Comparison of ENCODE assay signal across 13 mouse cellular contexts in genomic region chr16:4032341-4032748, GRCm38 (mm10). TPM values are rescaled to one million over a fixed set of nuclear protein-coding genes. Genes with fewer than 3 reads are reported as not detected.
DNase-seq lines count a peak whose midpoint lies in the region; ATAC-seq and TF ChIP-seq lines count a peak whose summit lies in the region.
"Had no signal": no experiment of that assay in that cellular context is flagged by ENCODE, and none has a peak within 500 bp of the region (broad histone marks: within the 10 kb centered on the region; RNA-seq: fewer than 3 reads in every experiment).

No protein-coding gene starts in this region.

- no peak for ATAC-seq in kidney, embryonic 16.5 days (ENCODE audit: low FRiP score, low TSS enrichment)
- ATAC-seq in forebrain, postnatal 0 days, result no peak
- ATAC-seq: hindbrain, embryonic 16.5 days had no signal

- H3K9ac ChIP-seq in kidney, embryonic 16.5 days (replicated peaks; ENCODE audit: low read length), result no peak overlapping the region
- H3K9ac ChIP-seq in forebrain, postnatal 0 days, result no peak overlapping the region
- H3K9ac ChIP-seq: heart, embryonic 15.5 days had no signal

- H3K4me1 ChIP-seq in kidney, embryonic 16.5 days (ENCODE audit: insufficient read depth, low read length), result peaks cover 17% of the 10 kb centered on the region
- H3K4me1 ChIP-seq in forebrain, postnatal 0 days (ENCODE audit: insufficient read depth), result no peaks in the 10 kb centered on the region
- H3K4me1 ChIP-seq: heart, embryonic 15.5 days had no signal

- DNase-seq in kidney, postnatal 4 days, result no peak
- peak; percentile 55 for DNase-seq in adrenal gland, postnatal 10 days
- DNase-seq in liver, result peak; percentile 44
- DNase-seq in forebrain, postnatal 0 days, result no peak
- DNase-seq in retina, embryonic 14.5 days (ENCODE audit: low spot score), result no peak
- no peak for DNase-seq in embryo, embryonic 10.5 days (ENCODE audit: low spot score)
- DNase-seq: right cerebral cortex, adult 18-20 months; thymus, postnatal 14 days had no signal

- H3K79me2 ChIP-seq in myocyte (ENCODE audit: control insufficient read depth, insufficient read depth), result no peaks in the 10 kb centered on the region

- peak overlapping the region; percentile 78 for H3K27ac ChIP-seq in kidney, embryonic 16.5 days (ENCODE audit: low read length)
- H3K27ac ChIP-seq in forebrain, postnatal 0 days (ENCODE audit: low read depth, low read length), result no peak overlapping the region
- H3K27ac ChIP-seq: heart, embryonic 15.5 days had no signal

- H3K27me3 ChIP-seq in kidney, embryonic 16.5 days (ENCODE audit: insufficient read depth, low read length), result no peaks in the 10 kb centered on the region
- no peaks in the 10 kb centered on the region for H3K27me3 ChIP-seq in myocyte (ENCODE audit: control insufficient read depth, insufficient read depth, insufficient read length)
- no peaks in the 10 kb centered on the region for H3K27me3 ChIP-seq in forebrain, postnatal 0 days (ENCODE audit: insufficient read depth, low read length)
- H3K27me3 ChIP-seq: heart, embryonic 15.5 days had no signal

- no peak overlapping the region for H3ac ChIP-seq in myocyte (ENCODE audit: control insufficient read depth, insufficient read length)

- 74% methylated on average over 6 of the region's 6 CpGs for WGBS in kidney, embryonic 16.5 days
- WGBS in forebrain, postnatal 0 days, result 91% methylated on average over 6 of the region's 6 CpGs

- no peak for TF ChIP-seq POLR2A in myocyte (IDR thresholded peaks at IDR 0.05; ENCODE audit: insufficient read length, low read depth)

- peaks cover 3% of the 10 kb centered on the region; the same call in 1 of the 2 replicates for H3K9me3 ChIP-seq in kidney, embryonic 16.5 days (ENCODE audit: low read length)
- H3K9me3 ChIP-seq in forebrain, postnatal 0 days (ENCODE audit: low read length), result no peaks in the 10 kb centered on the region
- H3K9me3 ChIP-seq: heart, embryonic 15.5 days had no signal

- no peak for TF ChIP-seq CTCF in forebrain, postnatal 0 days (IDR thresholded peaks at IDR 0.05; ENCODE audit: low read depth)

- H3K4me2 ChIP-seq in kidney, embryonic 16.5 days (replicated peaks; ENCODE audit: low read depth, low read length), result no peak overlapping the region
- H3K4me2 ChIP-seq in myocyte (ENCODE audit: low read depth), result no peak overlapping the region
- H3K4me2 ChIP-seq in forebrain, postnatal 0 days (ENCODE audit: low read depth), result no peak overlapping the region
- H3K4me2 ChIP-seq: heart, embryonic 15.5 days had no signal

- no peak overlapping the region for H3K4me3 ChIP-seq in kidney, embryonic 16.5 days (ENCODE audit: low read length)
- H3K4me3 ChIP-seq in myocyte, result no peak overlapping the region
- no peak overlapping the region for H3K4me3 ChIP-seq in forebrain, postnatal 0 days (ENCODE audit: low read depth, low read length)
- H3K4me3 ChIP-seq: heart, embryonic 15.5 days had no signal

- H3K36me3 ChIP-seq in kidney, embryonic 16.5 days (ENCODE audit: insufficient read depth, low read length), result peaks cover 8% of the 10 kb centered on the region
- H3K36me3 ChIP-seq in myocyte (ENCODE audit: control insufficient read depth, insufficient read depth), result no peaks in the 10 kb centered on the region
- peaks cover 6% of the 10 kb centered on the region for H3K36me3 ChIP-seq in forebrain, postnatal 0 days (ENCODE audit: insufficient read depth)

TF ChIP-seq in myocyte, 11 proteins besides CTCF, POLR2A, EP300 and RAD21:
- TF ChIP-seq TCF12 (IDR thresholded peaks at IDR 0.05; ENCODE audit: insufficient read depth, poor library complexity, severe bottlenecking) (no peak), MYOD1 (IDR thresholded peaks at IDR 0.05; ENCODE audit: control insufficient read depth in 1 of 3, insufficient read length in 2 of 3, low read depth in 2 of 3) (peak in 1 of 3 experiments; percentile 25), USF1 (IDR thresholded peaks at IDR 0.05; ENCODE audit: low read depth) (no peak), POLR2AphosphoS2 (IDR thresholded peaks at IDR 0.05; ENCODE audit: insufficient read length, low read depth) (no peak), REST (IDR thresholded peaks at IDR 0.05; ENCODE audit: insufficient read depth, insufficient read length) (no peak), TCF3 (IDR thresholded peaks at IDR 0.05; ENCODE audit: insufficient read length, low read depth) (no peak), E2F4 (IDR thresholded peaks at IDR 0.05; ENCODE audit: insufficient read depth) (no peak), MAX (IDR thresholded peaks at IDR 0.05; ENCODE audit: low read depth) (no peak), CEBPB (IDR thresholded peaks at IDR 0.05; ENCODE audit: insufficient read depth, poor library complexity, severe bottlenecking) (peak; percentile 51; the same call in 1 of the 2 replicates), MYOG (IDR thresholded peaks at IDR 0.05; ENCODE audit: control insufficient read depth in 1 of 3, insufficient read depth in 1 of 3, insufficient read length in 2 of 3, low read depth in 2 of 3) (no peak), SRF (IDR thresholded peaks at IDR 0.05; ENCODE audit: control insufficient read depth, insufficient read length, low read depth) (no peak)

RNA-seq across cellular contexts. Expression of gene Dnase1, which starts 4.4 kb away (rescaled TPM):
- polyA plus RNA-seq in kidney, embryonic 16.5 days (2015; fragmentation: Nextera tagmentation; extraction: Ambion mirVana), result 6.5 and 7.8 TPM in 2 replicates
- total RNA-seq in adrenal gland, postnatal 10 days (2021), result not detected
- 0.89 TPM for polyA plus RNA-seq in myocyte (2012; fragmentation: generic; extraction: Trizol)
- total RNA-seq in forebrain, postnatal 0 days (2014; rRNA removed), result not detected in 2 replicates
- 1.3 and 3.1 TPM in 2 replicates for polyA plus RNA-seq in forebrain, postnatal 0 days (2015; fragmentation: Nextera tagmentation; extraction: Ambion mirVana)
- total RNA-seq: layer of hippocampus, postnatal 25 days had no signal

RNA-seq across cellular contexts. Expression of gene Slx4, which starts 28.8 kb away (rescaled TPM):
- polyA plus RNA-seq in kidney, embryonic 16.5 days (2015; fragmentation: Nextera tagmentation; extraction: Ambion mirVana), result 21.6 and 25.8 TPM in 2 replicates
- total RNA-seq in adrenal gland, postnatal 10 days (2021), result 10 to 100 TPM; 19.8 to 21.3 TPM
- 11.9 TPM for polyA plus RNA-seq in myocyte (2012; fragmentation: generic; extraction: Trizol)
- total RNA-seq in forebrain, postnatal 0 days (2014; rRNA removed), result 46.0 and 50.7 TPM in 2 replicates
- 11.8 and 17.7 TPM in 2 replicates for polyA plus RNA-seq in forebrain, postnatal 0 days (2015; fragmentation: Nextera tagmentation; extraction: Ambion mirVana)

RNA-seq across cellular contexts. Expression of gene Trap1, which starts 45.3 kb away (rescaled TPM):
- polyA plus RNA-seq in kidney, embryonic 16.5 days (2015; fragmentation: Nextera tagmentation; extraction: Ambion mirVana), result 126 and 128 TPM in 2 replicates
- 100 to 1,000 TPM; 189 to 198 TPM for total RNA-seq in adrenal gland, postnatal 10 days (2021)
- polyA plus RNA-seq in myocyte (2012; fragmentation: generic; extraction: Trizol), result 103 TPM
- 41.7 and 43.3 TPM in 2 replicates for total RNA-seq in forebrain, postnatal 0 days (2014; rRNA removed)
- 43.3 and 43.5 TPM in 2 replicates for polyA plus RNA-seq in forebrain, postnatal 0 days (2015; fragmentation: Nextera tagmentation; extraction: Ambion mirVana)

RNA-seq across cellular contexts. Expression of gene Nlrc3, which starts 55.9 kb away (rescaled TPM):
- 2.7 and 2.9 TPM in 2 replicates for polyA plus RNA-seq in kidney, embryonic 16.5 days (2015; fragmentation: Nextera tagmentation; extraction: Ambion mirVana)
- total RNA-seq in adrenal gland, postnatal 10 days (2021), result 1 to 10 TPM; 2.5 to 5.5 TPM
- polyA plus RNA-seq in myocyte (2012; fragmentation: generic; extraction: Trizol), result 1.3 TPM
- total RNA-seq in forebrain, postnatal 0 days (2014; rRNA removed), result 0.76 and 0.77 TPM in 2 replicates
- 0.28 and 0.62 TPM in 2 replicates for polyA plus RNA-seq in forebrain, postnatal 0 days (2015; fragmentation: Nextera tagmentation; extraction: Ambion mirVana)

Comparison
In these comparisons a context has a peak if more than half of its experiments do, and no peak if none do; other contexts are left out.
1. DNase-seq: peak in adrenal gland, postnatal 10 days (single experiment) and liver (single experiment); none in kidney, postnatal 4 days (0 of 2), forebrain, postnatal 0 days (single experiment), retina, embryonic 14.5 days (single experiment) and embryo, embryonic 10.5 days (single experiment).